Mouse (Mus musculus) testis, adult 2 months (tissue): ENCODE measurements around the gene Ccdc171.

Experiments
- CTCF ChIP-seq: fragments of 200-500 bp; IDR thresholded peaks from 2 replicates; pipeline ENCODE4 v1.5.1; 2012; ENCODE audit warnings: low read depth, mild to moderate bottlenecking, inconsistent platforms, low read length, moderate library complexity; ENCODE audit not compliant: control insufficient read depth, insufficient read depth, insufficient replicate concordance
- POLR2A ChIP-seq: fragments of 200-500 bp; IDR thresholded peaks from 2 replicates; pipeline ENCODE4 v1.6.1; 2012; ENCODE audit warnings: low read depth, mild to moderate bottlenecking, inconsistent platforms, low read length, moderate library complexity; ENCODE audit not compliant: control insufficient read depth

DNA sequence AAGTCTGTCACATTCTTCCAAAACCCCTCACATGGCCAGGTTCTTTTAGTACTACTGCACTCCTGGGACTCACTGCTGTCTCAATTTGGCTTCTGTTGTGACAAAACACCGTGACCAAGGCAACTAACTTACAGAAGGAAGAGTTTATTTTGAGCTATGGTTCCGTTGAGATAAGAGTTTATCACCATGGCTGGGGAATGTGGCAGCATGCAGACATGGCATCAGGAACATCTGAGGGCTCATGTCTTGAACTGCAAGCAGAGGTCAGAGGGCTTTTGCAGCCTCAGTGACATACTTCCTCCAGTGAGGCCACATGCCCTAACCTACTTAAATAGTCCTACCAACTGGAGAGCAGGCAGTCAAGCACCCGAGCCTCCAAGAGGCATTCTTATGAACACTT, 51.0 kb downstream of the Ccdc171 start:
- no peak for TF ChIP-seq CTCF
- no peak for TF ChIP-seq POLR2A
